Mouse (Mus musculus) forelimb bud, embryonic 11.5 days (tissue): ENCODE results near the gene D630045J12Rik.

Experiments used
- DNase-seq: peaks from one replicate; pipeline ENCODE4 v3.0.0-alpha.2; 2012; ENCODE audit warnings: low read depth, low spot score

The D630045J12Rik gene

GRCm38 (mm10) chr6:38242833-38243232 lies 11.0 kb downstream of the D630045J12Rik start:
- DNase-seq = no peak

DNA sequence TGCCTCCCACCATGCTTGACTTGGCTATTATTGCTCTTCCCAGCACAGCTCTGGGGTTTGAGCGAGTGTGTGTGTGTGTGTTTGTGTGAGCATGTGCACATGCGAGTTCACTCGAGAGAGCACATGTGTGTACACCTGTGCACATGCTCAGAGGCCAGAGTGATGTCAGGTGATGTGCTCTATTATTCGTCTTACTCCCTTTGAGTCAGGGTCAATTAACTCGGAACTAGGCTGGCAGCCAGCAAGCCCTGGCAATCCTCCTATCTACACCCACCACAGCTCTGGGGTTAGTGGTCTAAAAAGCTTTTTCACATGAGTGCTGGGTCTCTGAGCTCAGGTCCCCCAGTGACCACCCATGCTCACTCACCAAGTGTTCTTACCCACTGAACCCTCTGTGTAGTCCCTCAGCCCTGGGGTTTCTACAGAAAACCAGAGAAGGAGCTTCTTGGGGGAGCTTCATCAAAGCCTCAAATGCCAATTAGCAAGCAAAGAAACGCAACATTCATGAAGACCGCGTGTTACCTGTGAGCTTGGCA lies 11.4 kb downstream of the D630045J12Rik start:
- no peak for DNase-seq

GRCm38 (mm10) chr6:38241508-38241907 lies 12.3 kb downstream of the D630045J12Rik start:
- no peak for DNase-seq

GRCm38 (mm10) chr6:38240618-38241017 lies 13.2 kb downstream of the D630045J12Rik start:
- DNase-seq = no peak

GRCm38 (mm10) chr6:38238382-38238781 lies 15.4 kb downstream of the D630045J12Rik start:
- DNase-seq = no peak

DNA sequence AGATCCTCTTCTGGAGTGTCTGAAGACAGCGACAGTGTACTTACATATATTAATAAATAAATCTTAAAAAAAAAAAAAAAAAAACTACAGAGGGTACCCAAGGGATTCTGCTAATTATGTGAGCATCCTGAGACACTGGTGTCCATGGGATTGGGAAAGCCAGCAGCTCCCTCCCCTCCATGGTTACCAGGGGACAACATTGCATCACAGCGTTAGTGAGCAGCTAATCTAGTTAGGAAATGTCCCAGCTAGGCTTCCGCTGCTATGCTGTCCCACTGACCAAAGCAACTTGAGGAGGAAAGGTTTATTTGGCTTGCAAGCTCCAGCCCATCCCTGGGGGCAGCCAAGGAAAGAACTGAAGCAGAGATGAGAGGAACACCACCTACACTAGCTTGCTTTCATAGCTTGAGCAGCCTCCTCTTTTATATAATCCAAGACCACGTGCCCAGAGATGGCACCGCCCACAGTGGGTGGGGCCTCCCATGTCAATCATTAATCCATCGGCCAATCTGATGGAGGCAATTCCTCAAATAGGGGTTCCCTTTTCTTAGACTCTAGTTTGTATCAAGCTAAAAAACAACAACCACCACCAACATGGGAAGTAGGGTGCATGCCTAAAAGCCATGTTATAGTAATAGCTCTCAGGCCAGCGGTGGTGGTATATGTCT lies 17.7 kb downstream of the D630045J12Rik start:
- DNase-seq = no peak

DNA sequence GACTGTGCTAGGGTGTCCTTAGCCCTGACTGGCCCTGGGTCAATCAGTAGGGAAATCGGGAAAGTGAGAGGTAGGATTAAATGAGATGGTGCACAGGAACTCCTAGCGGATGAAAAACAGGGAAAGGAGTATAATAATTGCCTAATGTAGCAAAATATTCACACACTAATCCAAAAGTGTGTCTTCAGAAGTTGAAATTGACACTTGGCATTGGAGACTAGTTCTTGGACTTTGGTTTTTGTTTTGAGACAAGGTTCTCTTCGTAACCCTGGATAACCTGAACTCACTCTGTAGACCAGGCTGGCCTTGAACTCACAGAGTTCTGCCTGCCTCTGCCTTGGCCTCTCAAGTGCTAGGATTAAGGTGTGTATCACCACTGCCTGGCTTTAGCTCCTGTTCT lies 20.0 kb downstream of the D630045J12Rik start:
- DNase-seq = no peak

- DNase-seq = no peak
These were observed 20.9 kb downstream of the D630045J12Rik start for GRCm38 (mm10) chr6:38232917-38233316.

GRCm38 (mm10) chr6:38231994-38232393 lies 21.8 kb downstream of the D630045J12Rik start:
- DNase-seq = no peak

DNA sequence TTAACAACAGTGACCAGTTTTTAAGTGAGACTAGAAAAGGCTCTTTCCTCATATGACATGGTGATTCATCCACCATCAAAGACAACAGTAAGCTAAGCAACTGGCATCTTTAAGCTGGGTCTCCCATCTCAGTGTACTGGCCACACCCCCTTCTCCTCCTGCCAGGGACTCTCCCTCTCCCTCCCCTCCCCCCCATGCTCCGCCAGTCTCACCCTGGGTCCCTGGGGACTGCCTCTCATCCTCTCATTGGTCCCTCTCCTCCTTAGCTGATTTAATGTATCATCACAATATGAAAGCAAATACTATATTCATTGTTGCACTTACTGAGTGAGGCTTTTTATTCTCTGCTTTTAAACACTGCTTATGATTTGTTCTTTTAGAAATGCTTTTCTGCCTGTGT lies 29.7 kb downstream of the D630045J12Rik start:
- no peak for DNase-seq

GRCm38 (mm10) chr6:38219261-38219660 lies 34.5 kb downstream of the D630045J12Rik start:
- DNase-seq = no peak

DNA sequence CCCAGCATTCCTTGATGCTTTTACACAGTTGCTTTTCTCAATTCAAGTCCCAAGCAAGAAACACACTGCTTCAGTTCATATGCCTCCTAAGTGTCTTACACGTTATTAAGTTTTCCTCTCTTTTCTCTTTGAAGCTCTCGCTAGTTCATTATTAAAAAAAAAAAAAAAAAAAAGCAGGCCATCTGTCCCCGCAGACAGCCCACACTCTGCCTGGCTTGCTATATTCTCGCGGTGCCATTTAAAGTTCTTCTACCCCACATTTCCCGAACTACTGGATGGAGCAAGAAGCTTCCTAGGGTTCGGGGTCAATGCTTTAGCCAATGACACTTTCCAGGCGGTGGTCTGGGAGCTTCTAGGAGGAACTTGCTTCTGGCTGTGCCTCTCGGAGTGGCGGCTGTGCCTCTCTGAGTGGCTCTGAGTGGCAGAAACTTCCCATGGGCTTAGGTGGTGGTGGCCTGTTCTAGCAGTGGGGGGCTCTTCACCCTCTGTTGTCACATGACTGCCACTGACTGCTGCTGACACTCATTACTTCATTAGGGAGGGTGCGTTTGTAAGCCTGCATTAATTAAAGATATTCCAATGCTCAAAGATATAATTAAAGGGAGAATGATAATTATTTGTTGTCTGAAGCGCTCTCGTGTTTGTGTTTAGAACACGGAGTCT lies 38.2 kb downstream of the D630045J12Rik start:
- DNase-seq = no peak

GRCm38 (mm10) chr6:38207621-38208020 lies 46.2 kb downstream of the D630045J12Rik start:
- DNase-seq = no peak

DNA sequence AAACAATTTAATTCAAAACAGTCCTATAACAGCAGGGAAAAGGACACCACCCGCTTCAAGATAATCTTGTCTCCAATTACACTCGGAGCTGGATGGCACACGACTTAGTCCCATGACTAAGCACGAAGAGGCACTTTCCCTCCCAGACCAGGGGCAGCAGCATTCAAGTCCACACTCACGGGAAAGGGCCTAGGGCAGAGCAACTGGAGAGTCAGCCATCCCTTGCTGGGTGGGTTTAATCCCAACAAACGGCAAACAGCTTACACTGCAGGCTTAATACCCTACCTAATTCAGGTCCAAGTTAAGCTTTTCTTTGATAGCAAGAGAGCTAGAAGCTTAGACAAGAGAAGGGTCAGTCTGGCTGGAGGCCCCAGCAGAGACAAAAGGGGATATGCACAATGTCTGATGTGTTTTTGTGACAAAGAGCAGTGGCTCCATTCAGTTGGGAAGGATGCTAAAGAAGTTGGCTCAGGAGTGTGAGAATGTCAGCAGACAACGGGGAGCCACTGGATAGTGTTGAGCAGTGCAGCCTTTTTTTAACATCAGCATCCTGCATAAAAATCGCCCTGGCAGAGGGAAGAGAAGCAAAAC lies 46.8 kb downstream of the D630045J12Rik start:
- DNase-seq = peak; percentile 39

GRCm38 (mm10) chr6:38205375-38205774 lies 48.4 kb downstream of the D630045J12Rik start:
- DNase-seq = no peak

DNA sequence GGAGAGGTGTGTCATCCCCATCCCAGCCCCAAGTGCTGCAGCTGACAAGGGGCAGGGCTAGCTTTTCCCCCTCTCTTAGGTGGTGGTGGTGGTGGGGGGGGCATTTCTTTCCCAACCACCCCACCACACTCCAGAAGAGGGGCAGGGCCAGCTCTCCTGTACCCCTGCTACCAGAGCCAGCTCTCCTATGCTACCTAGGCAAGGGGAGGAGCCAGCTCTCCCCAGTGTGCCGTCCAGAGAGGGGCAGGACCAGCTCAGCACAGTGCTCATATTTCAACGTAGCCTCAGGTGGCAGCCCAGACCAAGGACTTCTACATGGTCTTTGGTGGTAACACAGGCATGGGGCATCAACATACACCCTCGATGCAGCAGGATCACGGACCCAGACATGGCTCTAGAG lies 50.0 kb downstream of the D630045J12Rik start:
- no peak for DNase-seq

- DNase-seq = no peak
These were observed 51.0 kb downstream of the D630045J12Rik start for GRCm38 (mm10) chr6:38202816-38203215.

- no peak for DNase-seq
These were observed 52.3 kb downstream of the D630045J12Rik start for GRCm38 (mm10) chr6:38201495-38201894.

GRCm38 (mm10) chr6:38199599-38199998 lies 54.2 kb downstream of the D630045J12Rik start:
- DNase-seq = no peak

- no peak for DNase-seq
These were observed 55.1 kb downstream of the D630045J12Rik start for GRCm38 (mm10) chr6:38198727-38199126.

DNA sequence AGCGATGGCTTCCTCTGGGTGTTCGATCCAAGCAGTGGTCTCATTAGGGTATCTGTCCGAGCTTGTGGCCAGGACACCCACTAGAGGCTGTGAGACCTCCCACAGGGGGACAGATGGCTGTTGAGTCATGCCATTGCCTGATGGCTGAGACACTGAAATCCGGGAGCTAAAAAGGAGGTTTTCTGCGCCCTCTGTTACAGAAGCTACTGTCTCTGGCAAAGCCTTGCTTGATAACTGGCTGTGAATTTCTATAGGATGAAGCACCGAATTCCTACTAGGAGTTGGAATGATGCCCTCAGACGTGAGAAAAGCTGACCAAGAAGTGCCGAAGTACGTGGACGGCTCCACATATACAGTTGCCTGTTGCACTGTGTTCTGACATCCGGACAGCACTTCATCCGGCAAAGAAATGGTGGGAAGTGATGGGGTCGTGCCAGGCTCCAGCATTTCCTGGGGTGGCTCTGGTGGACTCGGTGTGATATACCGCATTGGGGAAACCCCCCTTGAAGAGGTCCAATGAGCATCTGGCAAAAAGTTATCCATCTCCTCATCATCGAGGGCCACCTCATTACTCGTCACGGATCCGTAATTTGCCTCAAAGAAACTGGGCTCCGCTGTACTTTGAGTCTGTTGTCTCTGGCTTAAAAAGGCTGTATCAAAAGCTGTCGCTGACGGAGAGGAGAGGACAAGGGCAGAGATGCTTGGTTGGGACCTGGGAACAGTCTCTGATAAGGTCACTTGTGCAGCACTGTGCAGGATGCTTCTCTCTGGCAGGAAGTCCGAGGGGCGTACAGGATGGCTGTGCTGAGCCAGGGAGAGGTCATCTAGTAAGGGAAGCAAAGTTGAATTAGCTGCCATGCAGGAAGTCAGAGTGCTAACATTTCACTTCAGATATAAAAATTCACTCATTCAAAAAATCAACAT lies 57.3 kb downstream of the D630045J12Rik start:
- DNase-seq = no peak

DNA sequence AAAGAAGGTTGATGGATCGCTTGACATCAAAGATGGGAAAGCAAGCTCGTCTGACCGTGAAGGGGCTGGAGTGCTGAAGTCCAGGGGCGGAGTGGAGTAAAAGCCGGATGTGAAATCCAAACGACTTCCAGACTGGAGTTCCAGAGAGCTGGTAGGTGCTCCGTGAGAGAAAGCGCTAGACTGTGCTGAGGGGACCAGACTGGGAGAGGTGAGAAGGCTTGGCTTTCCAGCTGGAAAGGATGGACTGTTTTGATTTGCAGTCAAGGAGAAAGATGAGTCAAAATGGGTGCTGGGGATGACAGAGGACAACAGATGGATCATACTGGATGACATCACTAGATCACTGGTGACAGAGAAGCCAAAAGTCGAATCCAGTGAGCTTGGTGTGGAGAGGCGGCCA lies 58.5 kb downstream of the D630045J12Rik start:
- no peak for DNase-seq
